7 mouse cellular contexts compared by ENCODE assay signal in genomic region chr3:32529303-32529898, GRCm38 (mm10). TPM values are rescaled to one million over a fixed set of nuclear protein-coding genes. Genes with fewer than 3 reads are reported as not detected.
A peak's percentile ranks its signal among the peaks of the same experiment; 100 is the strongest.
DNase-seq lines count a peak whose midpoint lies in the region; ATAC-seq lines count a peak whose summit lies in the region.

Mfn1 (plus strand) TSS chr3:32529465.

- no peaks in the 10 kb centered on the region for H3K27me3 ChIP-seq in intestine, embryonic 16.5 days (replicated peaks; ENCODE audit: control insufficient read depth, insufficient read depth, low read length)
- no peaks in the 10 kb centered on the region for H3K27me3 ChIP-seq in midbrain, embryonic 11.5 days (ENCODE audit: control insufficient read depth, insufficient read depth, low read length)

- H3K9ac ChIP-seq in intestine, embryonic 16.5 days (ENCODE audit: low read depth, low read length), result peak within 1 kb of the TSS; percentile 91
- peak within 1 kb of the TSS; percentile 81 for H3K9ac ChIP-seq in midbrain, embryonic 11.5 days (ENCODE audit: low read length)

- peaks cover 3% of the 10 kb centered on the region; the same call in 1 of the 2 replicates for H3K36me3 ChIP-seq in intestine, embryonic 16.5 days (ENCODE audit: control insufficient read depth, insufficient read depth, low read length)
- peaks cover 3% of the 10 kb centered on the region; the same call in 1 of the 2 replicates for H3K36me3 ChIP-seq in midbrain, embryonic 11.5 days (ENCODE audit: control insufficient read depth, insufficient read depth, low read length)

- intact Hi-C loops in left cerebral cortex, postnatal 36 days (cut with DNase I), result no loop called here

- H3K4me1 ChIP-seq in intestine, embryonic 16.5 days (ENCODE audit: control insufficient read depth, insufficient read depth, low read length), result no peaks in the 10 kb centered on the region
- H3K4me1 ChIP-seq in midbrain, embryonic 11.5 days (ENCODE audit: control insufficient read depth, insufficient read depth, low read length), result no peaks in the 10 kb centered on the region

- WGBS in intestine, embryonic 16.5 days, result under 1% methylated on average over 45 of the region's 47 CpGs
- WGBS in midbrain, embryonic 11.5 days, result under 1% methylated on average over 46 of the region's 47 CpGs

- ATAC-seq in intestine, embryonic 16.5 days, result peak; percentile 99
- ATAC-seq in midbrain, embryonic 11.5 days (ENCODE audit: low FRiP score), result peak; percentile 100

- H3K4me2 ChIP-seq in intestine, embryonic 16.5 days (ENCODE audit: low read depth, low read length), result peak within 1 kb of the TSS; percentile 55
- peak within 1 kb of the TSS; percentile 71 for H3K4me2 ChIP-seq in midbrain, embryonic 11.5 days

- H3K9me3 ChIP-seq in intestine, embryonic 16.5 days (ENCODE audit: control insufficient read depth, low read length), result 0 out of 2 replicates have a peak, but pooled peaks cover 6% of the 10 kb centered on the region
- H3K9me3 ChIP-seq in midbrain, embryonic 11.5 days (ENCODE audit: control insufficient read depth, low read length), result no peaks in the 10 kb centered on the region

- DNase-seq in adrenal gland, adult 8-10 months, result peak; percentile 97
- peak; percentile 93 for DNase-seq in embryo, embryonic 9.5 days (ENCODE audit: extremely low spot score)
- DNase-seq in gastrocnemius, postnatal 4 days (ENCODE audit: low spot score in 2 of 2), result peak; percentile 82 to 91
- peak; percentile 92 for DNase-seq in left cerebral cortex, postnatal 36 days (ENCODE audit: low spot score in 2 of 2)
- peak; percentile 97 for DNase-seq in midbrain, embryonic 11.5 days (ENCODE audit: low spot score, missing footprints)
- peak; percentile 93 for DNase-seq in skeletal muscle tissue, adult 2 months (ENCODE audit: low read depth, low spot score)

- H3K27ac ChIP-seq in intestine, embryonic 16.5 days (ENCODE audit: low read length), result peak within 1 kb of the TSS; percentile 78
- peak within 1 kb of the TSS; percentile 35; the same call in 1 of the 2 replicates for H3K27ac ChIP-seq in midbrain, embryonic 11.5 days (ENCODE audit: low read depth, low read length)

- H3K4me3 ChIP-seq in intestine, embryonic 16.5 days (ENCODE audit: low read length), result peak within 1 kb of the TSS; percentile 90
- peak within 1 kb of the TSS; percentile 87 for H3K4me3 ChIP-seq in midbrain, embryonic 11.5 days (ENCODE audit: low read depth, low read length)

RNA-seq across cellular contexts. Expression of gene Mfn1, which starts in this region (rescaled TPM):
- total RNA-seq in adrenal gland, adult 8-10 months (2022), result 100 to 1,000 TPM in 3 of 4 experiments, 10 to 100 TPM in 1; 93.1 to 124 (median 115) TPM
- total RNA-seq in gastrocnemius, postnatal 4 days (2021), result 100 to 1,000 TPM in 1 of 2 experiments, 10 to 100 TPM in 1; 84.5 to 115 TPM
- 27.7 and 29.4 TPM in 2 replicates for polyA plus RNA-seq in intestine, embryonic 16.5 days (2015; fragmentation: Nextera tagmentation; extraction: Ambion mirVana)
- total RNA-seq in left cerebral cortex, postnatal 36 days (2021), result 100 to 1,000 TPM in 1 of 2 experiments, 10 to 100 TPM in 1; 96.7 to 124 TPM
- polyA plus RNA-seq in midbrain, embryonic 11.5 days (2014; fragmentation: Nextera tagmentation; extraction: Ambion mirVana), result 29.7 and 31.2 TPM in 2 replicates

Comparison
In these comparisons a context has a peak if more than half of its experiments do, and no peak if none do; other contexts are left out.
1. Peak in every context shown above with its lines: DNase-seq, ATAC-seq, H3K4me3 ChIP-seq and H3K27ac ChIP-seq.